Mouse (Mus musculus) heart, adult 18-20 months (tissue): ENCODE results near the gene Ctns. TPM values are rescaled to one million over a fixed set of nuclear protein-coding genes. Genes with fewer than 3 reads are reported as not detected.

ENCODE experiments used
- DNase-seq, 2 experiments: peaks; one replicate each; pipeline ENCODE4 v3.0.0; 2021 to 2022; ENCODE audit warnings: mixed read lengths in 1 of 2
- long read RNA-seq, 2 experiments: library from polyadenylated mRNA; stranded (forward); transcript quantifications; one replicate each; pipeline ENCODE4 v2.0.0; 2021
- total RNA-seq, 2 experiments: library from RNA; stranded (reverse); gene quantifications; 2 replicates each; pipeline ENCODE4 v1.2.3; 2021

The Ctns gene
- 1 to 10 TPM; 10.0 TPM for total RNA-seq
- long read RNA-seq, experiment 1, transcript Ctns-201 (11 exons, 2,570 nt), result major isoform, 6 of 9 reads
- long read RNA-seq, experiment 1, partial matches to known transcripts, result 1 of 9 reads
- long read RNA-seq, experiment 1, other reads (novel, unspliced or antisense), result 2 of 9 reads
- long read RNA-seq, experiment 2, partial matches to known transcripts, result 0 of 3 reads
- long read RNA-seq, experiment 2, other reads (novel, unspliced or antisense), result 2 of 3 reads

GRCm38 (mm10) chr11:73198603-73199229, at the start of gene Ctns:
Gene Ctns, minus strand, starts transcription at chr11:73199042.
- DNase-seq, result peak in 1 of 2 experiments; percentile 93

GRCm38 (mm10) chr11:73242777-73243176, 43.9 kb upstream of the Ctns start:
- no peak for DNase-seq

GRCm38 (mm10) chr11:73242199-73242598, 43.4 kb upstream of the Ctns start:
- DNase-seq, result no peak

- DNase-seq, result peak in 1 of 2 experiments; percentile 11
These were observed 37.9 kb upstream of the Ctns start for GRCm38 (mm10) chr11:73236731-73237130.

GRCm38 (mm10) chr11:73235990-73236701, 37.3 kb upstream of the Ctns start:
- DNase-seq, result peak; percentile 84 to 91

GRCm38 (mm10) chr11:73233992-73234391, 35.1 kb upstream of the Ctns start, which contains the start of gene Trpv1:
Gene Trpv1, plus strand, starts transcription at chr11:73234292.
- no peak for DNase-seq

- DNase-seq, result no peak
These were observed 33.7 kb upstream of the Ctns start for GRCm38 (mm10) chr11:73232513-73232912.

- DNase-seq, result no peak
These were observed 31.2 kb upstream of the Ctns start for GRCm38 (mm10) chr11:73230081-73230480.

GRCm38 (mm10) chr11:73228881-73229280, 30.0 kb upstream of the Ctns start:
- DNase-seq, result no peak

- DNase-seq, result no peak
These were observed 27.0 kb upstream of the Ctns start for GRCm38 (mm10) chr11:73225856-73226255.

- peak; percentile 51 to 54 for DNase-seq
These were observed 25.1 kb upstream of the Ctns start for GRCm38 (mm10) chr11:73223966-73224365.

- no peak for DNase-seq
These were observed 24.0 kb upstream of the Ctns start for GRCm38 (mm10) chr11:73222846-73223245.

GRCm38 (mm10) chr11:73220651-73221050, 21.8 kb upstream of the Ctns start:
- DNase-seq, result no peak

- DNase-seq, result no peak
These were observed 20.8 kb upstream of the Ctns start for GRCm38 (mm10) chr11:73219671-73220070.

- DNase-seq, result no peak
These were observed 15.1 kb upstream of the Ctns start for GRCm38 (mm10) chr11:73213956-73214355.

- DNase-seq, result no peak
These were observed 8.8 kb upstream of the Ctns start for GRCm38 (mm10) chr11:73207621-73208020.

GRCm38 (mm10) chr11:73205194-73205593, 6.4 kb upstream of the Ctns start:
- DNase-seq, result no peak

- peak; percentile 29 to 48 for DNase-seq
These were observed 5.1 kb upstream of the Ctns start for GRCm38 (mm10) chr11:73203895-73204294.

GRCm38 (mm10) chr11:73201597-73201996, 2.8 kb upstream of the Ctns start:
- peak in 1 of 2 experiments; percentile 36 for DNase-seq

GRCm38 (mm10) chr11:73201021-73201420, 2.2 kb upstream of the Ctns start:
- DNase-seq, result peak; percentile 36 to 40

- peak; percentile 18 to 41 for DNase-seq
These were observed 1.0 kb upstream of the Ctns start for GRCm38 (mm10) chr11:73199879-73200278.

- DNase-seq, result peak; percentile 97
These were observed 429 bp upstream of the Ctns start, which contains the start of gene Shpk for GRCm38 (mm10) chr11:73199230-73199712. Gene Shpk, plus strand, starts transcription at chr11:73199460.

GRCm38 (mm10) chr11:73198190-73198589, 652 bp downstream of the Ctns start:
- no peak for DNase-seq
